Mouse (Mus musculus) intestine, embryonic 16.5 days (tissue): Measurements from ENCODE around the gene Gm5152. TPM values are rescaled to one million over a fixed set of nuclear protein-coding genes. Genes with fewer than 3 reads are reported as not detected.
"Not testable (repeated sequence)": the region's sequence is repeated elsewhere in the genome, so short reads cannot be mapped to it uniquely, and the experiment has no call there.

Experiments used
- ATAC-seq: fragments of 200-750 bp; cut with Nextera tagmentation; 2 replicates; pipeline ENCODE4 v1.8.0; 2017; ENCODE audit warnings: moderate TSS enrichment, moderate library complexity
- H3K27ac ChIP-seq: fragments of 300-500 bp; sonication (generic); 2 replicates; pipeline ENCODE4 v1.5.1; 2014; ENCODE audit warnings: mild to moderate bottlenecking, low read length
- H3K27me3 ChIP-seq: fragments of 300-500 bp; sonication (generic); replicated peaks from 2 replicates; pipeline ENCODE4 v1.6.1; 2014; ENCODE audit warnings: low read length, control low read depth, mixed read lengths; ENCODE audit not compliant: control insufficient read depth, insufficient read depth
- H3K36me3 ChIP-seq: fragments of 300-500 bp; sonication (generic); 2 replicates; pipeline ENCODE4 v1.6.1; 2014; ENCODE audit warnings: low read length, control low read depth; ENCODE audit not compliant: control insufficient read depth, insufficient read depth
- H3K4me1 ChIP-seq: fragments of 300-500 bp; sonication (generic); 2 replicates; pipeline ENCODE4 v1.6.1; 2014; ENCODE audit warnings: low read length, control low read depth, mixed read lengths; ENCODE audit not compliant: control insufficient read depth, insufficient read depth
- H3K4me2 ChIP-seq: fragments of 300-500 bp; sonication (generic); 2 replicates; pipeline ENCODE4 v1.6.1; 2014; ENCODE audit warnings: low read depth, low read length, control low read depth
- H3K4me3 ChIP-seq: fragments of 300-500 bp; sonication (generic); 2 replicates; pipeline ENCODE4 v1.5.1; 2014; ENCODE audit warnings: mild to moderate bottlenecking, low read length
- H3K9ac ChIP-seq: fragments of 300-500 bp; sonication (generic); 2 replicates; pipeline ENCODE4 v1.6.1; 2014; ENCODE audit warnings: low read depth, low read length
- H3K9me3 ChIP-seq: fragments of 300-500 bp; sonication (generic); 2 replicates; pipeline ENCODE4 v1.6.1; 2016; ENCODE audit warnings: low read length, control low read depth; ENCODE audit not compliant: control insufficient read depth
- WGBS: fragments of 180-500 bp; shearing (Covaris S2); extraction: QIAGEN DNeasy Blood & Tissue Kit; methylation state at CpG from one replicate; pipeline ENCODE4 v1.1.7; 2014; 5-methylcytosine and 5-hydroxymethylcytosine counted together
- polyA plus RNA-seq: library from polyadenylated mRNA; unstranded; fragments of >200 nt; fragmentation: Nextera tagmentation; extraction: Ambion mirVana; gene quantifications from 2 replicates; pipeline ENCODE4 v1.2.1, GENCODE M21; 2015

Gene Gm5152
- not detected in 2 replicates for polyA plus RNA-seq

GRCm38 (mm10) chr5:10246426-10246825, at the start of gene Gm5152:
TSS of gene Gm5152 (minus strand) at chr5:10246526.
- H3K27ac ChIP-seq, H3K4me3 ChIP-seq, ATAC-seq, H3K4me1 ChIP-seq, H3K9me3 ChIP-seq, H3K36me3 ChIP-seq, H3K27me3 ChIP-seq, H3K9ac ChIP-seq, H3K4me2 ChIP-seq: not testable (repeated sequence)
- no CpG with 5 or more reads among the region's 1 CpGs for WGBS

GRCm38 (mm10) chr5:10254768-10255167, 8.4 kb upstream of the Gm5152 start:
- not testable (repeated sequence) for H3K36me3 ChIP-seq, H3K9ac ChIP-seq, H3K9me3 ChIP-seq, H3K27ac ChIP-seq, H3K4me3 ChIP-seq, H3K27me3 ChIP-seq, H3K4me2 ChIP-seq, H3K4me1 ChIP-seq, ATAC-seq
- 92% methylated on average over 1 of the region's 1 CpGs for WGBS

GRCm38 (mm10) chr5:10245770-10246169, 556 bp downstream of the Gm5152 start:
- not testable (repeated sequence) for H3K4me3 ChIP-seq, H3K9me3 ChIP-seq, ATAC-seq, H3K9ac ChIP-seq, H3K4me2 ChIP-seq, H3K27me3 ChIP-seq, H3K27ac ChIP-seq, H3K36me3 ChIP-seq, H3K4me1 ChIP-seq

GRCm38 (mm10) chr5:10240436-10240835, 5.9 kb downstream of the Gm5152 start:
- H3K4me2 ChIP-seq, ATAC-seq, H3K4me1 ChIP-seq, H3K27ac ChIP-seq, H3K9ac ChIP-seq, H3K9me3 ChIP-seq, H3K36me3 ChIP-seq, H3K27me3 ChIP-seq, H3K4me3 ChIP-seq: not testable (repeated sequence)
- WGBS = 83% methylated on average over 3 of the region's 3 CpGs

DNA sequence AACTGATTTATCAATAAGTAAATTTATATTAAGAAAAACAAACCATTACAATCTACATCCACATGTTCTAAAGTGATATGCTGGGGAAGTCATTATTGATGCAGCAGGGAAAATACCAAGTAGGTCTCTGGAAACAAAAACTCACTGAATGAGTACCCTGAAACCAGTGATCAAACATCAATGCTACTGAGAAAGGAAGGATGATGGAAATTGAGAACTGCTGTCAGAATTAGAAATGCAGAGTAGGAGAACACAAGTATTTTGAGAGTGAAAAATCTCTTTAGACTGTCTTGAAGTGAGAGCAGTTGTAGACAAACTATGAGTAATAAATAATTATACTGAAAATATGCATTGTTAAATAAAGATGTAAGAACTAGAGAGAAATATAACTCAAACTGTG, 26.0 kb downstream of the Gm5152 start:
- H3K9me3 ChIP-seq = no peaks in the 10 kb centered on the region
- H3K36me3 ChIP-seq = no peaks in the 10 kb centered on the region
- H3K4me1 ChIP-seq = no peaks in the 10 kb centered on the region
- no peak overlapping the region for H3K4me2 ChIP-seq
- H3K4me3 ChIP-seq = no peak overlapping the region
- no peak overlapping the region for H3K9ac ChIP-seq
- ATAC-seq = no peak
- no peak overlapping the region for H3K27ac ChIP-seq
- H3K27me3 ChIP-seq = no peaks in the 10 kb centered on the region

- Histone ChIP-seq H3K27ac (no peak overlapping the region), H3K36me3 (no peaks in the 10 kb centered on the region), H3K4me1 (no peaks in the 10 kb centered on the region), H3K27me3 (no peaks in the 10 kb centered on the region), H3K9me3 (no peaks in the 10 kb centered on the region), H3K9ac (no peak overlapping the region), H3K4me2 (no peak overlapping the region), H3K4me3 (no peak overlapping the region)
- ATAC-seq = no peak
- 85% methylated on average over 1 of the region's 1 CpGs for WGBS
These were observed 43.3 kb downstream of the Gm5152 start for GRCm38 (mm10) chr5:10203067-10203466.

DNA sequence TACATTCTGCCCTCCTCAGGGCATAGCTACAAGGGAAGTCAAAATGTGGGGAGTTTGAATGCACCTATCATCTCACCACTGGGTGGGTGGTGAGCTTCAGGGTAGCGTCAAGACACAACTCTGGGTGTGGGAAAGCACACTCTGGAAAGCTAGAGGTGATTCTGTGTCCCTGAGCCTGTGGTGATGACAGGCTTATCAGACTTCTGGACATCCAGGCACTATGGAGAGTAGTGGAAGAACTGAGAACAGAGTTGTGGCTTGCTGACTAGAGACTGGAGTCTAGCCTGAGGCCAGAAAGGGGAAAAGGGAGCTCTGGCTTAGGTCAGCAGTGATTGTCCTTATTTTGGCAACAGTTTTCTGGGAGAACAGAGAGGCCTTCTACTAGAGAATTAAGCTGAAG, 49.4 kb downstream of the Gm5152 start:
- Histone ChIP-seq H3K4me3 (no peak overlapping the region), H3K9ac (no peak overlapping the region), H3K36me3 (no peaks in the 10 kb centered on the region), H3K27ac (no peak overlapping the region), H3K27me3 (no peaks in the 10 kb centered on the region), H3K4me1 (no peaks in the 10 kb centered on the region), H3K9me3 (no peaks in the 10 kb centered on the region), H3K4me2 (no peak overlapping the region)
- 76% methylated on average over 1 of the region's 1 CpGs for WGBS
- ATAC-seq = no peak
